Mouse (Mus musculus) limb, embryonic 12.5 days (tissue): Measurements from ENCODE around the gene Dusp16. TPM values are rescaled to one million over a fixed set of nuclear protein-coding genes. Genes with fewer than 3 reads are reported as not detected.

Experiments used
- ATAC-seq: fragments of 200-750 bp; cut with Nextera tagmentation; 2 replicates; pipeline ENCODE4 v1.8.0; 2017; ENCODE audit warnings: low read depth, moderate TSS enrichment; ENCODE audit not compliant: insufficient number of reproducible peaks, insufficient read depth, low FRiP score, low TSS enrichment
- H3K27ac ChIP-seq: fragments of 300-500 bp; sonication (generic); 2 replicates; pipeline ENCODE4 v1.5.1; 2016; ENCODE audit warnings: mild to moderate bottlenecking, moderate library complexity
- H3K27me3 ChIP-seq: fragments of 300-500 bp; sonication (generic); 2 replicates; pipeline ENCODE4 v1.6.1; 2016; ENCODE audit warnings: mild to moderate bottlenecking, moderate library complexity
- H3K36me3 ChIP-seq: fragments of 300-500 bp; sonication (generic); 2 replicates; pipeline ENCODE4 v1.6.1; 2016; ENCODE audit warnings: mild to moderate bottlenecking, moderate library complexity
- H3K4me1 ChIP-seq: fragments of 300-500 bp; sonication (generic); replicated peaks from 2 replicates; pipeline ENCODE4 v1.6.1; 2016
- H3K4me2 ChIP-seq: fragments of 300-500 bp; sonication (generic); 2 replicates; pipeline ENCODE4 v1.6.1; 2016; ENCODE audit warnings: mild to moderate bottlenecking, moderate library complexity
- H3K4me3 ChIP-seq: fragments of 300-500 bp; sonication (generic); replicated peaks from 2 replicates; pipeline ENCODE4 v1.5.1; 2016; ENCODE audit warnings: mild to moderate bottlenecking
- H3K9ac ChIP-seq: fragments of 300-500 bp; sonication (generic); replicated peaks from 2 replicates; pipeline ENCODE4 v1.6.1; 2016; ENCODE audit warnings: mild to moderate bottlenecking, moderate library complexity
- H3K9me3 ChIP-seq: fragments of 300-500 bp; sonication (generic); 2 replicates; pipeline ENCODE4 v1.6.1; 2016; ENCODE audit warnings: mild to moderate bottlenecking, moderate library complexity
- WGBS: fragments of 180-500 bp; shearing (Covaris S2); methylation state at CpG from one replicate; pipeline ENCODE4 v1.1.7; 2016; 5-methylcytosine and 5-hydroxymethylcytosine counted together
- polyA plus RNA-seq: library from polyadenylated mRNA; unstranded; fragments of >200 nt; fragmentation: Nextera tagmentation; extraction: Ambion mirVana; gene quantifications from 2 replicates; pipeline ENCODE4 v1.2.1, GENCODE M21; 2016

Dusp16 gene
- polyA plus RNA-seq, 1 experiment from 2014 or later: 14.3 TPM

GRCm38 (mm10) chr6:134732813-134733212 lies 59.6 kb downstream of the Dusp16 start:
- ATAC-seq: no peak
- Histone ChIP-seq H3K4me3 (no peak overlapping the region), H3K4me1 (no peaks in the 10 kb centered on the region), H3K27ac (no peak overlapping the region), H3K9me3 (no peaks in the 10 kb centered on the region), H3K36me3 (peaks cover 20% of the 10 kb centered on the region), H3K27me3 (no peaks in the 10 kb centered on the region), H3K9ac (no peak overlapping the region), H3K4me2 (no peak overlapping the region)
- WGBS: 89% methylated on average over 8 of the region's 8 CpGs

GRCm38 (mm10) chr6:134730978-134731377 lies 61.4 kb downstream of the Dusp16 start:
- Histone ChIP-seq H3K27me3 (no peaks in the 10 kb centered on the region), H3K4me3 (no peak overlapping the region), H3K4me1 (no peaks in the 10 kb centered on the region), H3K36me3 (peaks cover 13% of the 10 kb centered on the region; the same call in 1 of the 2 replicates), H3K9ac (no peak overlapping the region), H3K27ac (no peak overlapping the region), H3K9me3 (no peaks in the 10 kb centered on the region), H3K4me2 (no peak overlapping the region)
- no peak for ATAC-seq
- WGBS: 93% methylated on average over 3 of the region's 3 CpGs

- no peak for ATAC-seq
- Histone ChIP-seq H3K9me3 (no peaks in the 10 kb centered on the region), H3K4me1 (no peaks in the 10 kb centered on the region), H3K4me3 (no peak overlapping the region), H3K9ac (no peak overlapping the region), H3K27me3 (no peaks in the 10 kb centered on the region), H3K4me2 (no peak overlapping the region), H3K27ac (no peak overlapping the region), H3K36me3 (peaks cover 41% of the 10 kb centered on the region)
Observed at GRCm38 (mm10) chr6:134725406-134725805, 67.0 kb downstream of the Dusp16 start.

GRCm38 (mm10) chr6:134723833-134724553 lies 68.4 kb downstream of the Dusp16 start:
- Histone ChIP-seq H3K4me2 (no peak overlapping the region), H3K36me3 (peaks cover 55% of the 10 kb centered on the region), H3K9ac (no peak overlapping the region), H3K9me3 (no peaks in the 10 kb centered on the region), H3K27me3 (no peaks in the 10 kb centered on the region), H3K27ac (no peak overlapping the region), H3K4me1 (no peaks in the 10 kb centered on the region), H3K4me3 (no peak overlapping the region)
- WGBS: 87% methylated on average over 9 of the region's 9 CpGs
- ATAC-seq: no peak

GRCm38 (mm10) chr6:134723326-134723725 lies 69.1 kb downstream of the Dusp16 start:
- Histone ChIP-seq H3K27ac (no peak overlapping the region), H3K27me3 (no peaks in the 10 kb centered on the region), H3K4me3 (no peak overlapping the region), H3K4me1 (no peaks in the 10 kb centered on the region), H3K4me2 (no peak overlapping the region), H3K9ac (no peak overlapping the region), H3K9me3 (no peaks in the 10 kb centered on the region), H3K36me3 (peaks cover 57% of the 10 kb centered on the region)
- 93% methylated on average over 7 of the region's 7 CpGs for WGBS
- ATAC-seq: no peak

DNA sequence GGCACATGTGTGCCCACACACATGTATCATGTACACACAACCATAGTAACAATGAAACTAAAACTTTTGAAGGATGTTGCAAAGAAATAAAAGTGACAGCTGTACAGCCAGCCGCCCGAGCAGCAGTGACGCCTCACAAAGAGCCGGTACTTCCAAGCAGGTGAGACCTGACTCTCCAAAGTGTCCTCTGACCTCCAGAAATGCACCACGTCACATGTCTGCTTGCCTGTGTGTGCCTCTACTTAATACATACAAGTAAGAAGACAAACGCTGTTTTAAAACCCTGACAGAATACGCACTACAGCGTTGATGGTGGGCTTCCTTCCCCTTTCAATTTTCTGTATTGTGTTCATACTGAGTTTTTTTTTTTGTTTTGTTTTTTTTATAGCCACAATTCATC lies 69.5 kb downstream of the Dusp16 start:
- 91% methylated on average over 8 of the region's 8 CpGs for WGBS
- H3K27ac ChIP-seq: no peak overlapping the region
- H3K36me3 ChIP-seq: peaks cover 59% of the 10 kb centered on the region

GRCm38 (mm10) chr6:134721729-134722269 lies 70.6 kb downstream of the Dusp16 start:
- H3K27me3 ChIP-seq: no peaks in the 10 kb centered on the region
- H3K4me2 ChIP-seq: no peak overlapping the region
- H3K4me1 ChIP-seq: no peaks in the 10 kb centered on the region
- WGBS: 91% methylated on average over 6 of the region's 6 CpGs
- ATAC-seq: no peak
- H3K4me3 ChIP-seq: no peak overlapping the region
- no peak overlapping the region for H3K27ac ChIP-seq
- H3K36me3 ChIP-seq: peaks cover 67% of the 10 kb centered on the region
- no peak overlapping the region for H3K9ac ChIP-seq
- H3K9me3 ChIP-seq: no peaks in the 10 kb centered on the region

More for the DNA sequence above, 69.5 kb downstream of the Dusp16 start:
- Histone ChIP-seq H3K4me1 (no peaks in the 10 kb centered on the region), H3K9me3 (no peaks in the 10 kb centered on the region), H3K4me2 (no peak overlapping the region), H3K27me3 (no peaks in the 10 kb centered on the region), H3K9ac (no peak overlapping the region), H3K4me3 (no peak overlapping the region)
- no peak for ATAC-seq

DNA sequence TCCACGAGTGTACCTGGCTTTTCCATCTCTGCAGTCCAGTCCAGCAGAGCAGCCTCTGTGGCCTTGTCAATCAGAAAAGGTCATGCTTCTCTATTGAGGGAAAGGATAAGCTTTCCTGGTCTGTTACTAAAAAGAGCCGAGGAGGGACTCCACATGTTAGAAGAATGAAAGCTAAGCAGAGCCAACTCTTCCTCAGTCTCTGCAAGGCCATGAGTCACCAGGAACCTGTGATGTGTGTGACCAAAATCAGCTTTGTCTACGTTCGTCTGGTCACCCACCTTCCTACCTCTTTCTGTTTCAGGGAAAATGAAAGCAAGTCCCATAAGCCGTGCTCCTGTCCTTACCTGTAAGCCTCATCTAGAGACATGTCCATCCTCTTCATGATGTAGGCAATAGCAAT lies 72.3 kb downstream of the Dusp16 start:
- no peak overlapping the region for H3K9ac ChIP-seq
- H3K4me1 ChIP-seq: no peaks in the 10 kb centered on the region
- H3K27ac ChIP-seq: no peak overlapping the region
- no peak for ATAC-seq
- H3K4me3 ChIP-seq: no peak overlapping the region
- H3K27me3 ChIP-seq: no peaks in the 10 kb centered on the region
- no peak overlapping the region for H3K4me2 ChIP-seq
- WGBS: 90% methylated on average over 5 of the region's 5 CpGs
- peaks cover 69% of the 10 kb centered on the region for H3K36me3 ChIP-seq
- H3K9me3 ChIP-seq: no peaks in the 10 kb centered on the region

GRCm38 (mm10) chr6:134719156-134719555 lies 73.3 kb downstream of the Dusp16 start:
- Histone ChIP-seq H3K4me3 (no peak overlapping the region), H3K9ac (no peak overlapping the region), H3K36me3 (peaks cover 63% of the 10 kb centered on the region), H3K4me2 (no peak overlapping the region), H3K4me1 (no peaks in the 10 kb centered on the region), H3K27me3 (no peaks in the 10 kb centered on the region), H3K27ac (no peak overlapping the region), H3K9me3 (no peaks in the 10 kb centered on the region)
- no peak for ATAC-seq
- WGBS: 88% methylated on average over 5 of the region's 5 CpGs

- no peak overlapping the region for H3K4me3 ChIP-seq
- no peaks in the 10 kb centered on the region for H3K9me3 ChIP-seq
- H3K4me2 ChIP-seq: no peak overlapping the region
- H3K27me3 ChIP-seq: no peaks in the 10 kb centered on the region
- WGBS: 91% methylated on average over 11 of the region's 11 CpGs
- H3K36me3 ChIP-seq: peaks cover 58% of the 10 kb centered on the region
- H3K27ac ChIP-seq: no peak overlapping the region
- no peak for ATAC-seq
- H3K4me1 ChIP-seq: no peaks in the 10 kb centered on the region
- no peak overlapping the region for H3K9ac ChIP-seq
Observed at GRCm38 (mm10) chr6:134718668-134719065, 73.8 kb downstream of the Dusp16 start.

- Histone ChIP-seq H3K9me3 (no peaks in the 10 kb centered on the region), H3K4me1 (no peaks in the 10 kb centered on the region), H3K4me2 (no peak overlapping the region), H3K9ac (no peak overlapping the region), H3K27ac (no peak overlapping the region), H3K36me3 (peaks cover 57% of the 10 kb centered on the region), H3K27me3 (no peaks in the 10 kb centered on the region), H3K4me3 (no peak overlapping the region)
- ATAC-seq: no peak
- WGBS: 94% methylated on average over 20 of the region's 20 CpGs
Observed at GRCm38 (mm10) chr6:134717886-134718667, 74.3 kb downstream of the Dusp16 start.
